Mouse (Mus musculus) B cell, adult (primary cell): ENCODE data around the gene Krt83. TPM values are rescaled to one million over a fixed set of nuclear protein-coding genes. Genes with fewer than 3 reads are reported as not detected.

Source experiments
- total RNA-seq: library from RNA; stranded (reverse); gene quantifications from 4 replicates; pipeline ENCODE4 v1.2.4, GENCODE M21; 2023; ENCODE audit not compliant: inconsistent age

Krt83 gene
- total RNA-seq: not detected in 4 replicates

GRCm38 (mm10) chr15:101491431-101491830 lies at the start of gene Krt83:
Gene Krt83 (minus strand): TSS chr15:101491512.

GRCm38 (mm10) chr15:101532720-101533119 lies 41.4 kb upstream of the Krt83 start, which contains the start of gene Krt84:
Gene Krt84 (minus strand): TSS chr15:101532820.

DNA sequence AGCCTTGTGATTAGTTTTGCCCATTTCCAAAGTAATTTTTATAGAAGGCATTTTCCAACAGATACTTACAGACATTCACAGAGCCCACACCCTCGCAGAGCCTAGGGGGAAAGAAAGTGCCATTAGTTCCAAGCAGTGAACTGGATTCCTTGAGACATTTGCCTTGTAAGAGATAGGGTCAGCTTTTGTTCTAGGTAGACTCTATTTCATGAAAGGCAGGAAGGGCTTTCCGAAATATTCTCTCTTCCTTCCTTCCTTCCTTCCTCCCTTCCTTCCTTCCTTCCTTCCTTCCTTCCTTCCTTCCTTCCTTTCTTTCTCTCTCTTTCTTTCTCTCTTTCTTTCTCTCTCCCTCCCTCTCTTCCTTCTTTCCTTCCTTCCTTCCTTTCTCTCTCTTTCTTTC lies 25.8 kb upstream of the Krt83 start, which contains the start of gene Gm49425:
TSS of gene Gm49425 (minus strand) at position 101 of the 400 bp plus-strand sequence.

GRCm38 (mm10) chr15:101472952-101473528 lies 18.3 kb downstream of the Krt83 start, which contains the start of gene Krt86:
Gene Krt86 (plus strand): TSS chr15:101473478.

GRCm38 (mm10) chr15:101463651-101464050 lies 27.7 kb downstream of the Krt83 start, which contains the start of gene Krt81:
Gene Krt81 (minus strand): TSS chr15:101463751.

DNA sequence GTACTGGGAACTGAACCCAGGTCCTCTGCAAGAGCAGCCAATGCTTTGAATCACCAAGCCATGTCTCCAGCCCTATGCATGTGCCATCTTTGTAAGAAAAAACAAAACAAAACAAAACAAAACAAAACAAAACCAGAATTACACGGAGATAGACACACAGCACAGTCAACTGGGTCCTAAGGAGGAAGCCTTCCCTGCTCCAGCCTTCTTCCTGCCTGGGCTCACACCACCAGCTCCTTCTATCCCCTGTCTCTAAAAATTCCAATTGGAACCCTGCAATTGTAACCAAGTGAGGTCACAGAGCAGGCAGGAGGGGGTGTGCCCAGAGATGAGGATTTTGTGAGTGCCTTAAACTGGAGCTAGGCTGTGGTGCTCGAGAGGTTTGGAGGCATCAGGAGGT lies 43.9 kb downstream of the Krt83 start, which contains the start of gene Krt88:
TSS of gene Krt88 (plus strand) at position 301 of the 400 bp plus-strand sequence.

GRCm38 (mm10) chr15:101438555-101438954 lies 52.8 kb downstream of the Krt83 start, which contains the start of gene Krt87:
Gene Krt87 (minus strand): TSS chr15:101438804.

Other genes starting within 250 kb of the Krt83 start
- gene Nr4a1, start 237.2 kb downstream of the Krt83 start, total RNA-seq: 493 to 528 TPM (median 512 TPM) in 4 replicates
- gene Atg101, start 207.2 kb downstream of the Krt83 start, total RNA-seq: 56.5 to 76.2 TPM (median 66.4 TPM) in 4 replicates
- 0.96 to 2.2 TPM (median 2.0 TPM) in 4 replicates for gene 6030408B16Rik, start 198.3 kb downstream of the Krt83 start, total RNA-seq
- gene Krt80, start 121.3 kb downstream of the Krt83 start, total RNA-seq: 0.18 to 0.26 TPM in 2 of 4 replicates, not detected in the others
- not detected in 4 replicates for gene Krt7, start 80.5 kb downstream of the Krt83 start, total RNA-seq
- not detected in 4 replicates for gene Krt87, start 52.7 kb downstream of the Krt83 start, total RNA-seq
- not detected in 4 replicates for gene Krt88, start 43.8 kb downstream of the Krt83 start, total RNA-seq
- not detected in 4 replicates for gene Krt81, start 27.8 kb downstream of the Krt83 start, total RNA-seq
- not detected in 4 replicates for gene Krt86, start 18.0 kb downstream of the Krt83 start, total RNA-seq
- not detected in 4 replicates for gene Gm49425, start 25.7 kb upstream of the Krt83 start, total RNA-seq
- gene Krt84, start 41.3 kb upstream of the Krt83 start, total RNA-seq: not detected in 4 replicates
- not detected in 4 replicates for gene Krt82, start 59.2 kb upstream of the Krt83 start, total RNA-seq
- not detected in 4 replicates for gene Krt90, start 71.4 kb upstream of the Krt83 start, total RNA-seq
- not detected in 4 replicates for gene Krt75, start 82.4 kb upstream of the Krt83 start, total RNA-seq
- gene Gm5414, start 136.7 kb upstream of the Krt83 start, total RNA-seq: not detected in 4 replicates
- gene Gm5478, start 155.9 kb upstream of the Krt83 start, total RNA-seq: not detected in 4 replicates
- not detected in 4 replicates for gene Krt6b, start 188.8 kb upstream of the Krt83 start, total RNA-seq
- not detected in 4 replicates for gene Krt6a, start 202.8 kb upstream of the Krt83 start, total RNA-seq
- not detected in 4 replicates for gene Krt5, start 221.4 kb upstream of the Krt83 start, total RNA-seq